8 mouse cellular contexts compared by ENCODE assay signal in genomic region chr4:138748369-138749072, GRCm38 (mm10). TPM values are rescaled to one million over a fixed set of nuclear protein-coding genes. Genes with fewer than 3 reads are reported as not detected.
DNase-seq lines count a peak whose midpoint lies in the region; ATAC-seq and TF ChIP-seq lines count a peak whose summit lies in the region.

No protein-coding gene starts in this region.

- no peak overlapping the region for H3K4me2 ChIP-seq in hindbrain, embryonic 14.5 days (replicated peaks)
- no peak overlapping the region for H3K4me2 ChIP-seq in neural tube, embryonic 13.5 days

- TF ChIP-seq CTCF in heart, adult 2 months (IDR thresholded peaks at IDR 0.05) = peak; percentile 80

- WGBS in heart, adult 2 months = 46% methylated on average over 8 of the region's 8 CpGs
- 64% methylated on average over 8 of the region's 8 CpGs for WGBS in hindbrain, embryonic 14.5 days
- WGBS in neural tube, embryonic 13.5 days = 57% methylated on average over 8 of the region's 8 CpGs

- no peak overlapping the region for H3K27ac ChIP-seq in heart, adult 2 months
- H3K27ac ChIP-seq in ES-E14 (ENCODE audit: insufficient read depth, low read depth, low read length, poor library complexity, severe bottlenecking) = no peak overlapping the region
- no peak overlapping the region for H3K27ac ChIP-seq in hindbrain, embryonic 14.5 days
- H3K27ac ChIP-seq in neural tube, embryonic 13.5 days (replicated peaks) = no peak overlapping the region

- no peak for TF ChIP-seq POLR2A in heart, adult 2 months (IDR thresholded peaks at IDR 0.05; ENCODE audit: insufficient read depth, low read depth, low read length)

- no peaks in the 10 kb centered on the region for H3K9me3 ChIP-seq in ES-E14 (ENCODE audit: control insufficient read depth, insufficient read depth, low read depth, low read length)
- H3K9me3 ChIP-seq in hindbrain, embryonic 14.5 days (ENCODE audit: control insufficient read depth, low read length) = no peaks in the 10 kb centered on the region
- H3K9me3 ChIP-seq in neural tube, embryonic 13.5 days = no peaks in the 10 kb centered on the region

- intact Hi-C loops in heart, adult 2 months (cut with DNase I) = loop anchor here (1.0 to 5.0 kb wide), 3 partner anchors 41 to 103 kb away; no protein-coding TSS in a partner anchor
- intact Hi-C loops in left cerebral cortex, postnatal 14 days (cut with DNase I) = loop anchor here (1.0 to 5.0 kb wide), 4 partner anchors 40 to 301 kb away; no protein-coding TSS in a partner anchor

- TF ChIP-seq EP300 in heart, adult 2 months (IDR thresholded peaks at IDR 0.05; ENCODE audit: insufficient read depth, low read depth, low read length) = no peak

- no peaks in the 10 kb centered on the region for H3K27me3 ChIP-seq in heart, adult 2 months (ENCODE audit: control insufficient read depth, insufficient read depth, low read length)
- no peaks in the 10 kb centered on the region for H3K27me3 ChIP-seq in hindbrain, embryonic 14.5 days (ENCODE audit: control insufficient read depth, insufficient read depth, low read length)
- peaks cover 6% of the 10 kb centered on the region; the same call in 1 of the 2 replicates for H3K27me3 ChIP-seq in neural tube, embryonic 13.5 days

- H3K9ac ChIP-seq in heart, adult 2 months (ENCODE audit: low read depth, low read length) = no peak overlapping the region
- H3K9ac ChIP-seq in ES-E14 (ENCODE audit: insufficient read depth, low read depth, low read length, poor library complexity, severe bottlenecking) = no peak overlapping the region
- H3K9ac ChIP-seq in hindbrain, embryonic 14.5 days = no peak overlapping the region
- H3K9ac ChIP-seq in neural tube, embryonic 13.5 days = no peak overlapping the region

- DNase-seq in heart, adult 2 months = peak; percentile 32 to 34
- DNase-seq in heart, adult 11 months = no peak
- peak; percentile 46 for DNase-seq in ES-E14 (ENCODE audit: low read depth, low spot score)
- DNase-seq in embryo, embryonic 10.5 days (ENCODE audit: low spot score) = peak; percentile 69
- DNase-seq in hindbrain, embryonic 14.5 days (ENCODE audit: low spot score) = peak; percentile 78
- peak; percentile 76 to 80 for DNase-seq in left cerebral cortex, postnatal 14 days (ENCODE audit: low spot score in 2 of 2)
- no peak for DNase-seq in spleen, postnatal 4 days (ENCODE audit: low spot score in 2 of 2)

- in situ Hi-C loops in ES-E14 (cut with MboI; ENCODE audit: low sequenced_read_pairs in 2 of 2, unreplicated experiment in 2 of 2) = loop anchor here in 1 of 2 experiments (10.0 kb wide), 1 partner anchor 106 kb away; no protein-coding TSS in a partner anchor

- ATAC-seq in hindbrain, embryonic 14.5 days (ENCODE audit: low FRiP score) = no peak
- ATAC-seq in neural tube, embryonic 13.5 days (ENCODE audit: low read depth) = peak; percentile 64

- no peaks in the 10 kb centered on the region for H3K4me1 ChIP-seq in heart, adult 2 months (ENCODE audit: control insufficient read depth, insufficient read depth, low read length)
- no peaks in the 10 kb centered on the region for H3K4me1 ChIP-seq in ES-E14 (ENCODE audit: control insufficient read depth in 2 of 2, insufficient read depth in 2 of 2, low read length in 2 of 2, poor library complexity in 1 of 2)
- peaks cover 5% of the 10 kb centered on the region; the same call in 1 of the 2 replicates for H3K4me1 ChIP-seq in hindbrain, embryonic 14.5 days (replicated peaks; ENCODE audit: control insufficient read depth, insufficient read depth, low read length)
- peaks cover 19% of the 10 kb centered on the region for H3K4me1 ChIP-seq in neural tube, embryonic 13.5 days (replicated peaks)

- H3K79me2 ChIP-seq in heart, adult 2 months (replicated peaks; ENCODE audit: control insufficient read depth, insufficient read depth, low read length) = no peaks in the 10 kb centered on the region

- H3K4me3 ChIP-seq in heart, adult 2 months = no peak overlapping the region
- H3K4me3 ChIP-seq in ES-E14 (ENCODE audit: insufficient read depth in 1 of 2, low read depth in 1 of 2, low read length in 2 of 2, poor library complexity in 1 of 2, severe bottlenecking in 1 of 2) = no peak overlapping the region
- H3K4me3 ChIP-seq in hindbrain, embryonic 14.5 days (replicated peaks; ENCODE audit: low read length) = no peak overlapping the region
- no peak overlapping the region for H3K4me3 ChIP-seq in neural tube, embryonic 13.5 days

- no peaks in the 10 kb centered on the region for H3K36me3 ChIP-seq in heart, adult 2 months (ENCODE audit: control insufficient read depth, insufficient read depth, low read length)
- H3K36me3 ChIP-seq in ES-E14 (ENCODE audit: control insufficient read depth, insufficient read depth, low read length, poor library complexity, severe bottlenecking) = no peaks in the 10 kb centered on the region
- H3K36me3 ChIP-seq in hindbrain, embryonic 14.5 days (replicated peaks; ENCODE audit: control insufficient read depth, insufficient read depth) = no peaks in the 10 kb centered on the region
- H3K36me3 ChIP-seq in neural tube, embryonic 13.5 days = no peaks in the 10 kb centered on the region

TF ChIP-seq in ES-E14, 5 proteins besides CTCF, POLR2A, EP300 and RAD21:
- TF ChIP-seq ZNF384 (IDR thresholded peaks at IDR 0.05; ENCODE audit: low read depth, low read length) = no peak
- peak; percentile 73 for TF ChIP-seq ZC3H11A (IDR thresholded peaks at IDR 0.05; ENCODE audit: borderline replicate concordance, low read depth, low read length)

RNA-seq across cellular contexts. Expression of gene Pla2g2f, which starts 8.9 kb away (rescaled TPM):
- total RNA-seq in heart, adult 2 months (2021) = under 1 TPM; 0.18 to 0.26 TPM
- polyA plus RNA-seq in heart, adult 2 months (2012; rRNA removed) = 0.12 and 0.14 TPM in 2 replicates
- 0.21 and 0.22 TPM in 2 replicates for total RNA-seq in ES-E14 (2012; rRNA removed)
- not detected in 2 replicates for polyA plus RNA-seq in hindbrain, embryonic 14.5 days (2014; fragmentation: Nextera tagmentation; extraction: Ambion mirVana)
- total RNA-seq in left cerebral cortex, postnatal 14 days (2021) = under 1 TPM; 0.21 to 0.29 TPM
- not detected in 2 replicates for polyA plus RNA-seq in neural tube, embryonic 13.5 days (2015; fragmentation: Nextera tagmentation; extraction: Ambion mirVana)

RNA-seq across cellular contexts. Expression of gene Ubxn10, which starts 11.6 kb away (rescaled TPM):
- 1 to 10 TPM; 1.6 to 2.7 TPM for total RNA-seq in heart, adult 2 months (2021)
- polyA plus RNA-seq in heart, adult 2 months (2012; rRNA removed) = 7.2 and 7.5 TPM in 2 replicates
- total RNA-seq in ES-E14 (2012; rRNA removed) = 1.1 and 2.3 TPM in 2 replicates
- 4.6 and 5.5 TPM in 2 replicates for polyA plus RNA-seq in hindbrain, embryonic 14.5 days (2014; fragmentation: Nextera tagmentation; extraction: Ambion mirVana)
- total RNA-seq in left cerebral cortex, postnatal 14 days (2021) = under 1 TPM; 0.88 to 0.99 TPM
- polyA plus RNA-seq in neural tube, embryonic 13.5 days (2015; fragmentation: Nextera tagmentation; extraction: Ambion mirVana) = 1.9 and 2.6 TPM in 2 replicates

RNA-seq across cellular contexts. Expression of gene Pla2g2c, which starts 23.9 kb away (rescaled TPM):
- total RNA-seq in heart, adult 2 months (2021) = under 1 TPM in 1 of 2 experiments, not detected in 1; 0.14 TPM
- polyA plus RNA-seq in heart, adult 2 months (2012; rRNA removed) = 0.76 and 0.98 TPM in 2 replicates
- 0.42 and 0.54 TPM in 2 replicates for total RNA-seq in ES-E14 (2012; rRNA removed)
- 0.21 and 0.55 TPM in 2 replicates for polyA plus RNA-seq in hindbrain, embryonic 14.5 days (2014; fragmentation: Nextera tagmentation; extraction: Ambion mirVana)
- under 1 TPM in 1 of 2 experiments, not detected in 1; 0.22 TPM for total RNA-seq in left cerebral cortex, postnatal 14 days (2021)
- 0.39 and 0.84 TPM in 2 replicates for polyA plus RNA-seq in neural tube, embryonic 13.5 days (2015; fragmentation: Nextera tagmentation; extraction: Ambion mirVana)

RNA-seq across cellular contexts. Expression of gene Pla2g2d, which starts 27.0 kb away (rescaled TPM):
- total RNA-seq in heart, adult 2 months (2021) = under 1 TPM; 0.26 to 0.55 TPM
- 2.3 and 2.7 TPM in 2 replicates for polyA plus RNA-seq in heart, adult 2 months (2012; rRNA removed)
- not detected in 2 replicates for total RNA-seq in ES-E14 (2012; rRNA removed)
- polyA plus RNA-seq in hindbrain, embryonic 14.5 days (2014; fragmentation: Nextera tagmentation; extraction: Ambion mirVana) = 0.62 and 0.74 TPM in 2 replicates
- under 1 TPM; 0.19 to 0.20 TPM for total RNA-seq in left cerebral cortex, postnatal 14 days (2021)
- polyA plus RNA-seq in neural tube, embryonic 13.5 days (2015; fragmentation: Nextera tagmentation; extraction: Ambion mirVana) = 1.1 and 2.6 TPM in 2 replicates

Comparison
In these comparisons a context has a peak if more than half of its experiments do, and no peak if none do; other contexts are left out.
1. DNase-seq: peak in heart, adult 2 months (2 of 2), ES-E14 (single experiment), embryo, embryonic 10.5 days (single experiment), hindbrain, embryonic 14.5 days (single experiment) and left cerebral cortex, postnatal 14 days (2 of 2); none in heart, adult 11 months (single experiment) and spleen, postnatal 4 days (0 of 2).